Mouse (Mus musculus) midbrain, embryonic 16.5 days (tissue): ENCODE data around the gene Hivep1. TPM values are rescaled to one million over a fixed set of nuclear protein-coding genes. Genes with fewer than 3 reads are reported as not detected.
A peak's percentile ranks its signal among the peaks of the same experiment; 100 is the strongest.

ENCODE experiments used
- ATAC-seq: fragments of 200-750 bp; cut with Nextera tagmentation; 2 replicates; pipeline ENCODE4 v1.8.0; 2017; ENCODE audit warnings: moderate TSS enrichment
- H3K27ac ChIP-seq: fragments of 300-500 bp; sonication (generic); 2 replicates; pipeline ENCODE4 v1.5.1; 2014; ENCODE audit warnings: mild to moderate bottlenecking, low read length, mixed read lengths
- H3K27me3 ChIP-seq: fragments of 300-500 bp; sonication (generic); 2 replicates; pipeline ENCODE4 v1.6.1; 2014; ENCODE audit warnings: low read depth, low read length, mixed read lengths; ENCODE audit not compliant: control insufficient read depth, insufficient read depth
- H3K36me3 ChIP-seq: fragments of 300-500 bp; sonication (generic); 2 replicates; pipeline ENCODE4 v1.6.1; 2014; ENCODE audit warnings: mild to moderate bottlenecking, low read length, moderate library complexity, mixed read lengths; ENCODE audit not compliant: control insufficient read depth, insufficient read depth
- H3K4me1 ChIP-seq: fragments of 300-500 bp; sonication (generic); 2 replicates; pipeline ENCODE4 v1.6.1; 2014; ENCODE audit warnings: mild to moderate bottlenecking, low read length, mixed read lengths; ENCODE audit not compliant: control insufficient read depth, insufficient read depth
- H3K4me2 ChIP-seq: fragments of 300-500 bp; sonication (generic); 2 replicates; pipeline ENCODE4 v1.6.1; 2014; ENCODE audit warnings: mild to moderate bottlenecking, low read length, mixed read lengths
- H3K4me3 ChIP-seq: fragments of 300-500 bp; sonication (generic); 2 replicates; pipeline ENCODE4 v1.5.1; 2014; ENCODE audit warnings: low read depth, mild to moderate bottlenecking, low read length, moderate library complexity, mixed read lengths
- H3K9ac ChIP-seq: fragments of 300-500 bp; sonication (generic); 2 replicates; pipeline ENCODE4 v1.6.1; 2014; ENCODE audit warnings: low read depth, low read length, mixed read lengths
- H3K9me3 ChIP-seq: fragments of 300-500 bp; sonication (generic); replicated peaks from 2 replicates; pipeline ENCODE4 v1.6.1; 2014; ENCODE audit warnings: mild to moderate bottlenecking, low read length, mixed read lengths; ENCODE audit not compliant: control insufficient read depth, poor library complexity, severe bottlenecking
- WGBS: fragments of 180-500 bp; shearing (Covaris S2); extraction: QIAGEN DNeasy Blood & Tissue Kit; methylation state at CpG from one replicate; pipeline ENCODE4 v1.1.7; 2014; 5-methylcytosine and 5-hydroxymethylcytosine counted together
- polyA plus RNA-seq: library from polyadenylated mRNA; unstranded; fragments of >200 nt; fragmentation: Nextera tagmentation; extraction: Ambion mirVana; gene quantifications from 2 replicates; pipeline ENCODE4 v1.2.1, GENCODE M21; 2015

Gene Hivep1
- polyA plus RNA-seq, 1 experiment from 2014 or later, result 16.0 TPM

- no peak overlapping the region for H3K27ac ChIP-seq
- no peaks in the 10 kb centered on the region for H3K27me3 ChIP-seq
- no peaks in the 10 kb centered on the region for H3K36me3 ChIP-seq
- H3K9me3 ChIP-seq, result no peaks in the 10 kb centered on the region
- H3K9ac ChIP-seq, result no peak overlapping the region
- no peak overlapping the region for H3K4me3 ChIP-seq
- H3K4me2 ChIP-seq, result no peak overlapping the region
- no peak for ATAC-seq
- WGBS, result 83% methylated on average over 2 of the region's 2 CpGs
- 0 out of 2 replicates have a peak, but pooled peaks cover 5% of the 10 kb centered on the region for H3K4me1 ChIP-seq
Measured at GRCm38 (mm10) chr13:42119062-42119461, 67.2 kb downstream of the Hivep1 start.

- H3K27me3 ChIP-seq, result no peaks in the 10 kb centered on the region
- no peak overlapping the region for H3K27ac ChIP-seq
- H3K4me2 ChIP-seq, result no peak overlapping the region
- no peak for ATAC-seq
- no peak overlapping the region for H3K4me3 ChIP-seq
- H3K9me3 ChIP-seq, result no peaks in the 10 kb centered on the region
- 81% methylated on average over 5 of the region's 5 CpGs for WGBS
- H3K9ac ChIP-seq, result no peak overlapping the region
- H3K4me1 ChIP-seq, result 0 out of 2 replicates have a peak, but pooled peaks cover 5% of the 10 kb centered on the region
- H3K36me3 ChIP-seq, result no peaks in the 10 kb centered on the region
Measured at GRCm38 (mm10) chr13:42121106-42121776, 69.4 kb downstream of the Hivep1 start.

DNA sequence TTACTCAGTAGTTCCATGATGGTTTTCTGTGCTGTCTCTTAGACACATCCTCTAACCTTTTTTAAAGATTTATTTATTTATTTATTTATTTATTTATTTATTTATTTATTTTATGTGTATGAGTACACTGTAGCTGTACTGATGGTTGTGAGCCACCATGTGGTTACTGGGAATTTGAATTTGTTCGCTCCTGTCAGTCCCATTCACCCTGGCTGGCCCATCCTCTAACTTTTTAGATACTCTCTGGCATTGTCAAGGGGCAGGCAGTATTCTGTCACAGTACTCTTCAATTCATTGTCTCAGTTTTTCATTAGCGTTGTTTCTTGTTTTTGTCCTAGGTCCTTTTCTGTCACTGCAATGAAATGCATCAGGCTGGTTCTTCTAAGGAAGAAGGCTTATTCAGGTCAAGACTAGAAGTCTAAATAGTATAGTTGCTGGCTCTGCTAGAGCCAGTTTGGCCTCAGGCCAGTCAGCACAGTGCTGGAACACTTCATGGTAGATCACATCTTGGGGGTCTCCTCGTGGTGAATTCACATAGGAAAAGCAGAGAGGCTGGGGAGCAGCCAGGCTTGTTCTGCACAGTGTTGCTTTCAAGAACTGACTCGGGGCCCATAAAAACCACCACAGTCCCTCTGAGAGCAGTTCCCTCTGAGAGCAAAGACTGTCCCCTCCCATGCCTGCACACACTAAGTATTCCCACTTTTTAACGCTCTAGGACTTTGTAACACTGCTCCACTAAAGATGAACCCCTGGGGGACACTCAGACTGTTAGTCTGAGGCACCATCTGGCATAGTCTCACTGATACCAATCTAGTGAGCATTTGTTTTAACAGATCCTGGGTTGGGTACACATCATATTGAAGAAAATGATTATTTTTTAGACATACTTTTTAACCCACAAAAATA lies 70.2 kb downstream of the Hivep1 start:
- H3K4me2 ChIP-seq, result no peak overlapping the region
- H3K4me3 ChIP-seq, result no peak overlapping the region
- no peaks in the 10 kb centered on the region for H3K36me3 ChIP-seq
- 67% methylated on average over 5 of the region's 5 CpGs for WGBS
- no peaks in the 10 kb centered on the region for H3K27me3 ChIP-seq
- no peak overlapping the region for H3K27ac ChIP-seq
- H3K9me3 ChIP-seq, result no peaks in the 10 kb centered on the region
- no peak overlapping the region for H3K9ac ChIP-seq
- H3K4me1 ChIP-seq, result 0 out of 2 replicates have a peak, but pooled peaks cover 5% of the 10 kb centered on the region
- ATAC-seq, result no peak

DNA sequence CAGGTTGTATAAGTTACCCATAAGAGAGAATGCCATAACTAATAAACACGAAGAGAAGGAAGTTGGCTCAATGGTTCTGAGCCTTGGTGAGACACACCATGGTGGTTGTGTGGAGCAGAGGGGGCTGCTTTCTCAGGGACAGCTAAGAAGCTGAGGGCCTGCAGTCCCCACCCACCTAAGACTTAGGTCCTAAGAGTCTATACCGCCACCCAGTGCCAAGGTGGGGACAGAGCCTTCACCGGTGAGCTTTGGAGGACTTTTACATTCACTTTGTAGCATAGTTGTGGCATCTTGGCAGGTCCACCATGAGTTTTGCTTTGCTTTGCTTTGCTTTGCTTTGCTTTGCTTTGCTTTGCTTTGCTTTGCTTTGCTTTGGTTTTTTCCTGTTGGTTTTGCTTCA lies 92.8 kb downstream of the Hivep1 start:
- no peak overlapping the region for H3K4me3 ChIP-seq
- WGBS, result 72% methylated on average over 3 of the region's 3 CpGs
- no peak overlapping the region for H3K4me2 ChIP-seq
- H3K9me3 ChIP-seq, result no peaks in the 10 kb centered on the region
- peaks cover 14% of the 10 kb centered on the region for H3K4me1 ChIP-seq
- ATAC-seq, result no peak
- H3K36me3 ChIP-seq, result no peaks in the 10 kb centered on the region
- H3K27ac ChIP-seq, result no peak overlapping the region
- H3K9ac ChIP-seq, result no peak overlapping the region
- no peaks in the 10 kb centered on the region for H3K27me3 ChIP-seq

- H3K4me1 ChIP-seq, result peaks cover 24% of the 10 kb centered on the region
- peak overlapping the region; percentile 28 for H3K4me2 ChIP-seq
- H3K9me3 ChIP-seq, result no peaks in the 10 kb centered on the region
- peak overlapping the region; percentile 54 for H3K9ac ChIP-seq
- ATAC-seq, result peak; percentile 84
- peak overlapping the region; percentile 78 for H3K27ac ChIP-seq
- WGBS, result 13% methylated on average over 9 of the region's 9 CpGs
- no peaks in the 10 kb centered on the region for H3K27me3 ChIP-seq
- H3K36me3 ChIP-seq, result no peaks in the 10 kb centered on the region; the same call in 1 of the 2 replicates
- H3K4me3 ChIP-seq, result no peak overlapping the region
Measured at GRCm38 (mm10) chr13:42149328-42150071, 97.7 kb downstream of the Hivep1 start.

DNA sequence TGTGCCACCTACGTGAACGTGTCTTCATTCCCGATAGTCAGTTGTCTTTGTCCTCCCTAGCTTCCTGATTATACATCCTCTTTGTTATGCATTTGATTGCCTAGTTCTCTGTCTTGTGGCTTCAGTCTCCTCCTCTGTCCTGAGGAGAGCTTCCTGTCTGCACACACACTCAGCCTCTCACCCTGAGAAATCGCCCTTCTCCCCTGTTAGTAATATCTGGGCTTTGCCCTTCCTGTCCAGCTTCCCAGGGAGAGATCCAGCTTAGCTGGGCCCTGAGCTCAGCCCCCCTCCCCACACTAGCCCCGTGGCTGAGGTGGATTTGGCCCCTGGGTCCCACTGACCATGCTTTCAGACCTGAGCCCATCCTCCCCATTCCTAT lies 98.2 kb downstream of the Hivep1 start:
- peaks cover 24% of the 10 kb centered on the region for H3K4me1 ChIP-seq
- H3K4me3 ChIP-seq, result no peak overlapping the region
- no peak overlapping the region for H3K4me2 ChIP-seq
- WGBS, result 9% methylated on average over 5 of the region's 5 CpGs
- H3K27ac ChIP-seq, result peak overlapping the region; percentile 78
- H3K27me3 ChIP-seq, result no peaks in the 10 kb centered on the region
- H3K9ac ChIP-seq, result peak overlapping the region; percentile 54
- H3K9me3 ChIP-seq, result no peaks in the 10 kb centered on the region
- H3K36me3 ChIP-seq, result no peaks in the 10 kb centered on the region; the same call in 1 of the 2 replicates
- ATAC-seq, result peak; percentile 32; the same call in 1 of the 2 replicates

DNA sequence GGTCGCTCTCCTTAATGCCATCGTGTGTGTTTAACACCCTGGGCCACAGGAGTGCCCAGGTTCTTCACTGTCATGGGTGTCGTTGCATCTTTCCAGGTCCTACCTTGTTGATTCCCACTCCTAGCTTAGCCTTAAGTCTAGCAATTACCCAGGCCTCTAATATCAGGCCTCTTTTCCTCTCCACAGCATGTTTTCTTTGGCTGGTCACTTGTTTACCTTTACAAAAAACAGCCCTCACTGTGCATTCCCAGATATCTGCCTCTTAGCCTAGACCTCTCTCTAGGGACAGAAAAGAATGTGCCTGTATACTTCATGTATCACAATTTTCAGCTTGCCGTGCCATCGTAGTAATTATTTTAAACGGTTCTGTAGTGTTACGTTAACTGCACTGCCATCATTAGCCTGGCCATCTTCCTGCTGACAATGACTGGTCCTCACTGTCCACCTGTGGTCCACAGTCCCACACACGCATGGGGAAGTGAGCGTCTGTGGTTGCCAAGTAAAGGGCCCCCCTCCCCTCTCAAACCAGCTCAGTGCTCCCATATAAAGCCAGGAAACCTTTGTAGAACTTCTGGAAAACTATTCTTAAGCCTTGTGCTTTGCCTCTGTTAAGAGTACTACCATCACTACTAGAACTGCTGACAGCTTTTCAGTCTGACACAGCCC lies 98.8 kb downstream of the Hivep1 start:
- peak overlapping the region; percentile 54; the same call in 1 of the 2 replicates for H3K9ac ChIP-seq
- WGBS, result 71% methylated on average over 9 of the region's 9 CpGs
- peaks cover 4% of the 10 kb centered on the region; the same call in 1 of the 2 replicates for H3K36me3 ChIP-seq
- peak overlapping the region; percentile 78 for H3K27ac ChIP-seq
- no peak overlapping the region for H3K4me2 ChIP-seq
- H3K27me3 ChIP-seq, result no peaks in the 10 kb centered on the region
- H3K4me1 ChIP-seq, result peaks cover 24% of the 10 kb centered on the region
- peak; percentile 11; the same call in 1 of the 2 replicates for ATAC-seq
- H3K9me3 ChIP-seq, result no peaks in the 10 kb centered on the region
- no peak overlapping the region for H3K4me3 ChIP-seq

GRCm38 (mm10) chr13:42158259-42158658 lies 106.4 kb downstream of the Hivep1 start:
- no peak overlapping the region for H3K9ac ChIP-seq
- 92% methylated on average over 14 of the region's 14 CpGs for WGBS
- H3K4me3 ChIP-seq, result no peak overlapping the region
- no peak overlapping the region for H3K4me2 ChIP-seq
- H3K27me3 ChIP-seq, result no peaks in the 10 kb centered on the region
- no peaks in the 10 kb centered on the region for H3K9me3 ChIP-seq
- no peak for ATAC-seq
- no peak overlapping the region for H3K27ac ChIP-seq
- no peaks in the 10 kb centered on the region for H3K4me1 ChIP-seq
- H3K36me3 ChIP-seq, result peaks cover 12% of the 10 kb centered on the region; the same call in 1 of the 2 replicates
